Comparison of ENCODE assay signal across 8 mouse cellular contexts in the genomic region with DNA sequence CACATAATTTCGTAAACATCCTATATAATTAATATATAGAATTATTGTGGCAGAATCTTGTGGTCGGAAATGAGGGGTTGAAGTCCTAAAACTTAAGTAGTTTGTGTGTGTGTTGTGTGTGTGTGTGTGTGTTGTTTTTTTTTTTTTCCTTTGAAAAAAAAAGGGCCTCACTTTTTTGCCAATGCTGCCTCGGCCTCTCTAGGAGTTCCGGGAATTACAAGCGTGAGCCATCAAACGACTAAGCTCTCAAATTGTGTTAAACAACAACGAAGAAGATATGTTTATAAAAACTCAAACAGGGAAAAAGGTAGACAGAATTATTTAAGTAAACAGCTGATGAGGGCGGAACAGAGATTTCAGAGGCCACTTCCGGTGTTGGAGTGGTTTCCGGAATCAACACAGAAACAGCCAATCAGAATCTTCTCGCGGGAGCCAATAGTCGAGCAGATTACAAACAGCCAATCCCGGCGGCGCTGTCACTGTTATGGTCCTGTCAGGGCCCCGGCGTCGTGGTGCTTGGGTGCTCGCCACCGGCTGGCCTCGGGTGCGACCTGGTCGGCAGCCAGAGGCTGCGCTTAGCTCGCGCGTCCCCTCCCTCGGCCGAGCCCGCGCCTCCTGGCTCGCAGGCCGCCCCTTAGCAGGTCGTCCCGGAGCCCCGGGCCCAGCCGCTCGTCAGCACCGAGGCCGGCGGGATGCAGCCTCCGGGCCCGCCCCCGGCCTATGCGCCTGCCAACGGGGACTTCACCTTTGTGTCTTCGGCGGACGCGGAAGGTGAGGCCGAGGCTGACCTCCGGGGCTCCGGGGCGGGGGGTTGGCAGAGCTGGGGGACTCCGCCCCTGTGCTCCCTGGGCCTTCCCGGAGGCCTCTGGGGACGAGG. TPM values are rescaled to one million over a fixed set of nuclear protein-coding genes. Genes with fewer than 3 reads are reported as not detected.
DNase-seq lines count a peak whose midpoint lies in the region; ATAC-seq lines count a peak whose summit lies in the region.

A gene (plus strand): TSS at position 470 of the 877 bp plus-strand sequence.

- H3K4me3 ChIP-seq in hindbrain, embryonic 16.5 days (ENCODE audit: low read length), result peak within 1 kb of the TSS; percentile 99
- H3K4me3 ChIP-seq in macrophage (ENCODE audit: inconsistent target), result peak within 1 kb of the TSS; percentile 61

- H3K36me3 ChIP-seq in hindbrain, embryonic 16.5 days (ENCODE audit: control insufficient read depth, insufficient read depth, low read length), result peaks cover 9% of the 10 kb centered on the region; the same call in 1 of the 2 replicates
- H3K36me3 ChIP-seq in macrophage (ENCODE audit: inconsistent target), result peaks cover 16% of the 10 kb centered on the region; the same call in 1 of the 2 replicates

- peak; percentile 84 for DNase-seq in WW6 (ENCODE audit: low read depth, low spot score)
- peak; percentile 92 to 95 for DNase-seq in cerebellum, postnatal 4 days (ENCODE audit: low spot score in 2 of 2)
- peak; percentile 98 for DNase-seq in gastrocnemius, adult 18-20 months (ENCODE audit: low spot score)
- DNase-seq in left cerebral cortex, adult 18-20 months (ENCODE audit: low spot score in 2 of 2), result peak; percentile 97 to 98
- DNase-seq in right cerebral cortex, adult 18-20 months, result peak; percentile 96
- peak; percentile 74 for DNase-seq in urinary bladder, postnatal 10 days (ENCODE audit: low spot score)

- H3K79me2 ChIP-seq in macrophage (ENCODE audit: inconsistent target), result peaks cover 23% of the 10 kb centered on the region

- WGBS in hindbrain, embryonic 16.5 days, result 5% methylated on average over 56 of the region's 58 CpGs
- WGBS in macrophage (ENCODE audit: missing documents), result 2% methylated on average over 56 of the region's 58 CpGs

- no peaks in the 10 kb centered on the region for H3K27me3 ChIP-seq in hindbrain, embryonic 16.5 days (replicated peaks; ENCODE audit: control insufficient read depth, insufficient read depth, low read length)

- H3K4me1 ChIP-seq in hindbrain, embryonic 16.5 days (ENCODE audit: control insufficient read depth, insufficient read depth, low read depth, low read length), result peaks cover 10% of the 10 kb centered on the region

- H3K9me3 ChIP-seq in hindbrain, embryonic 16.5 days (ENCODE audit: control insufficient read depth, low read length), result no peaks in the 10 kb centered on the region

- peak within 1 kb of the TSS; percentile 98 for H3K9ac ChIP-seq in hindbrain, embryonic 16.5 days (ENCODE audit: low read depth, low read length)

- ATAC-seq in hindbrain, embryonic 16.5 days, result peak; percentile 100

- peak within 1 kb of the TSS; percentile 72 for H3K4me2 ChIP-seq in hindbrain, embryonic 16.5 days (ENCODE audit: low read length)

- peak within 1 kb of the TSS; percentile 74 for H3K27ac ChIP-seq in hindbrain, embryonic 16.5 days (ENCODE audit: low read depth, low read length)
- peak within 1 kb of the TSS; percentile 36 for H3K27ac ChIP-seq in macrophage

RNA-seq across cellular contexts. Expression of the gene that starts here (rescaled TPM):
- total RNA-seq in gastrocnemius, adult 18-20 months (2021), result 10 to 100 TPM; 26.3 to 28.4 TPM
- 44.8 and 51.3 TPM in 2 replicates for polyA plus RNA-seq in hindbrain, embryonic 16.5 days (2015; fragmentation: Nextera tagmentation; extraction: Ambion mirVana)
- 10 to 100 TPM; 72.8 to 83.4 TPM for total RNA-seq in left cerebral cortex, adult 18-20 months (2021)
- total RNA-seq in macrophage (2018; cell fraction: chromatin; rRNA removed), result 10 to 100 TPM in 11 of 26 experiments, 1 to 10 TPM in 15; 4.7 to 21.9 (median 9.5) TPM
- 10 to 100 TPM; 34.2 to 57.1 (median 44.9) TPM for total RNA-seq in macrophage (2018; cell fraction: cytosol; rRNA removed)
- 10 to 100 TPM; 11.8 to 47.0 (median 25.9) TPM for total RNA-seq in macrophage (2018; cell fraction: nucleus; rRNA removed)
- 33.6 to 50.1 TPM (median 43.6 TPM) in 3 replicates for polyA plus RNA-seq in macrophage (2018)

Comparison
In these comparisons a context has a peak if more than half of its experiments do, and no peak if none do; other contexts are left out.
1. Peak in every context shown above with its lines: DNase-seq, ATAC-seq, H3K4me3 ChIP-seq and H3K27ac ChIP-seq.